Mouse (Mus musculus) kidney, adult 10 weeks (tissue): ENCODE data around the gene Trim9. TPM values are rescaled to one million over a fixed set of nuclear protein-coding genes. Genes with fewer than 3 reads are reported as not detected.

Experiments used
- polyA plus RNA-seq: library from polyadenylated mRNA; stranded (reverse); fragments of 350-450 nt; fragmentation: Illumina TruSeq; extraction: RNeasy Lipid Tissue Mini Kit (QIAGEN cat#74804); gene quantifications from one replicate; pipeline ENCODE4 v1.2.3, GENCODE M21; 2014; ENCODE audit warnings: low read depth, low replicate concordance

Trim9 gene
- not detected for polyA plus RNA-seq

DNA sequence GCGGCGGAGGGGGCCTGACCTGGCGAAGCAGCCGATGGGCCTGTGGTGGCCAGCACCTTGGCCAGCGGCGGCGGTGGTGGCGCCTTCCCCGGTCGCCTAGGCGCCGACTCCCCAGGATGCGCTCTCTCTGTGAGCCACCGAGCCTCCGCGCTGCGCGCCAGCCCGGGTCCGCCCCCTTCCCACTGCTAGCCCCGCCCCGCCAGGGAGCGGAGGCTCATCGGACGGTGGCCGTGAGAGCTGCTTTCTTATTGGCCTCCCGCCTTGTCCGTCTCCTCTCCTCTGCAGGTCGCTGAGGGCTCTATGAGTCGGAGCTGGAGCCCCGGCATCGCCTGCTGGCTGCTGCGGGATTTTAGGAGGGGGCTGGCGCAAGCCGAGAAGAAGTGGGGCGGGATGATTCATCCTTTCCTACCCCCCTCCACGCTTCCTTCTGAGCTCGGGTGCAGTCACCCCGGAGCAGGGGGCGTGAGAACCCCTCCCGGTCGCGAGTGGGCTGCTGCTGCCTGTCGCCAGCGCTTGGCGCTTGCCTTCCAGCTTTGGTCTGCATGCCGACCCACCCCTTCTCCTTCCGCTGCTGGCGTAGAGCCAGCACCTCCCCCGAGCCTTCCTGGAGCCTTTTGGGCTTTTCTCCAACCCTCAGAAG is at the start of gene Trim9:
Gene Trim9, minus strand, starts transcription at position 413 of the 640 bp plus-strand sequence.

DNA sequence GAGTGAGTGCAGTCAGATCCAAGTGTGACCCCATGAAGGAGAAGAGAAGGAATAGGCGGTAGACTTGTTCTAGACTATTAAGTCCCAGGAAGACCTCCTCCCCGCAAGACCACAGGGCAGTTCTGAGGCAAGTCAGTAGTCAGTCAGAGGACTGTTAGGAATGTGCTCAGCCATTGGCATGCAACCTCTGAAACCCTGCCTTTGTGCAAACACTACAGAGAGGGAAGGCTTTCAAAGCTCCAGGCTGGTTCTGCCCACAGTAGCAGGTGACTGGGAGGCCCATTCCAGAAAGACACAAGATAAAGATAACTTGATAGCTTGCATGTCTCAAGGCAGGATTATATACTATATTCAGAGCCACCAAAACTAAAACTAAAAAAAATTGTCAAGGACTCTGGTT is 116.1 kb downstream of the Trim9 start, which contains the start of gene Pygl:
Gene Pygl, minus strand, starts transcription at position 195 of the 400 bp plus-strand sequence.

Other genes starting within 250 kb of the Trim9 start
- gene Nin, start 233.9 kb downstream of the Trim9 start, polyA plus RNA-seq: 5.1 TPM
- gene Abhd12b, start 193.5 kb downstream of the Trim9 start, polyA plus RNA-seq: not detected
- gene Pygl, start 116.1 kb downstream of the Trim9 start, polyA plus RNA-seq: 46.7 TPM
- gene Tmx1, start 105.5 kb upstream of the Trim9 start, polyA plus RNA-seq: 168 TPM